Mouse (Mus musculus) cerebellum, adult 9-10 months (tissue): ENCODE measurements around the gene Btnl10.

ENCODE experiments used
- DNase-seq: peaks from one replicate; pipeline ENCODE4 v3.0.0; 2022

Gene Btnl10

DNA sequence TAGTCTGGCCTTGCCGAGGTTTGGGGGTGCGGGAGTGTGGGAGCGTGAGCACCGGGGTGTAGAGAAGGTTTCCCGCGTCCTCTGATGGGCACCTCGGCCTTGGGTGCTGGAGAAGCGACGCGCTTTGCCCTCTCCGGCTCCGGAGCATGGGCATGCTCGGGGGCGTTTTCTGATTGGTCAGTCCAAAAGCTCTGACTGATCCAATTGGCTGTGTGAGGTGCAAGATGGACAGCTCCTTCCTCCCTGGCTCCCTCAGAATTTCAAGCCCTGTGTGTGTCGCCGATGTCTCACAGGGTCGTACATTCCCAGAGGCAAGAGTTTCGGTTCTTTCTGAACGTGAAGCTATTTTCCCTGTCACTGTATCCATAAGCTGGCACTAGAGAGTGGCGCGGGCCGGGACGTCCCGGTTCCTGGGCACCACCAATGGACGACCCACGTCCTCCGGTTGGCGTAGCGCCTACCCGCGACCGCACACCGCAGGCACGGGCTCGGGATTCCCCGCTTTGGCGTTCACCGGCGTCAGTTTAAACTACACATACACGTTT, 42.3 kb downstream of the Btnl10 start:
- peak; percentile 95 for DNase-seq

DNA sequence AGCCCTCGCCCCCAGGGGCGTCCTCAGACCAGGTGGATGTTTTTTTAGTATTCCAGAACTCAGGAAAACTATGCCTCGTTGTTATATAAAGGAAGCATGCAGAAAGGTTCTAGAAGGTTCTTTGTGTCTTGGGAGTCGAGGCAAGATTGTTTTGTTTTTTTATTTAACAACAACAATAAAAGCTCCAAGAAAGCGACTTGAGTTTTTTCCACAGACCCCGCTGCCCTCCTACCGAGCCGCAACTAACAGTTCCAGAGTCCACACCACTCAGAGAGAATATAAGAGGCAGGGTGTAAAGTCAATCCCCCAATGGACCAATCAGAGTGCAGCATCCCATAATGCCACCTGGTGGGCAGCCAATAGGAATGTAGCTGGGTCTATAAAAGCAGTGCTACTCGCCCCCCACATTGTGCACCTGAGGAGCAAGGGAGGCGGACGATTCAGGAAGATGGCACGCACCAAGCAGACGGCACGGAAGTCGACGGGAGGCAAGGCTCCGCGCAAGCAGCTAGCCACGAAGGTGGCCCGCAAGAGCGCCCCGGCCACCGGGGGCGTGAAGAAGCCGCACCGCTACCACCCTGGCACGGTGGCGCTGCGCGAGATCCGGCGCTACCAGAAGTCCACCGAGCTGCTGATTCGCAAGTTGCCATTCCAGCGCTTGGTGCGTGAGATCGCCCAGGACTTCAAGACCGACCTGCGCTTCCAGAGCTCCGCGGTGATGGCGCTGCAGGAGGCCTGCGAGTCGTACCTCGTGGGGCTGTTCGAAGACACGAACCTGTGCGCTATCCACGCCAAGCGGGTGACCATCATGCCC, 43.9 kb downstream of the Btnl10 start:
- peak; percentile 54 for DNase-seq

DNA sequence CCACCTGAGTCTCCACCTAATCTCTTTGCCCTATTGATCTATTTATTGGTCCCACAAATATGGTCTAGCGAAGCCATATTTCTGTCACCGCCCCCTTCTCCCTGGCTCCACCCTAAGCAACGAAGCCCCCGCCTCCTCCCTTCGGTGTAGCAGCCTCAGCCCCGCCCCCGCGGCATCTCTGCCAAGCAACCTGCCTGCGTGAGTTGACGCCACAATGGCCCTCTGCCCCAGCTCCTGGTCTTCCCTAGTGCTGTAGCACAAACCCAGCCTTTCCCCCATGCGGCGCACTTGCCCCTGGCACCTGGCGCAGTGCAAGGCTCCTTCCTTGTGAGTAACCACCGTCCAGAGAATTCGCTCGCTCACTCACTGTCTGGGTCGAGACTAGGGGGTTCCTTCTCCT, 45.8 kb downstream of the Btnl10 start:
- DNase-seq: peak; percentile 65

DNA sequence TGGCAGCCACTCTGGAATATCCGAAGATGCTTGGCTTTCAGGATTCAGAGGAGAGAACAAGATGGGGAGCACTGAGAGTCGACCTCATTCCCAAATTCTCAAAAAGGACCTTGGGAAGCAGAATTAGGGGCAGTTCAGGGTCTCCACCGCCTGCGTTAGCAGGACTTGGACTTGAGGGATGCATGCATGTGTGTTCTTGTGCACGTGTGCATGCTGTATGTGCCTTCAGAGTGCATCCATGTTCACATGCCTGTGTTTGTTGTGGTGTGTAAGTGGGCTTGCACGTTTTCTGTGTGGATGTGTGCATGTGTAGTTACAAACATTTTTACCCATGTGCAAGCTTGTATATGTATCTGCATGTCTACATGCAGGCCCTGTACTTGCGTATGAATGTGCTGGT, 46.5 kb downstream of the Btnl10 start:
- no peak for DNase-seq

DNA sequence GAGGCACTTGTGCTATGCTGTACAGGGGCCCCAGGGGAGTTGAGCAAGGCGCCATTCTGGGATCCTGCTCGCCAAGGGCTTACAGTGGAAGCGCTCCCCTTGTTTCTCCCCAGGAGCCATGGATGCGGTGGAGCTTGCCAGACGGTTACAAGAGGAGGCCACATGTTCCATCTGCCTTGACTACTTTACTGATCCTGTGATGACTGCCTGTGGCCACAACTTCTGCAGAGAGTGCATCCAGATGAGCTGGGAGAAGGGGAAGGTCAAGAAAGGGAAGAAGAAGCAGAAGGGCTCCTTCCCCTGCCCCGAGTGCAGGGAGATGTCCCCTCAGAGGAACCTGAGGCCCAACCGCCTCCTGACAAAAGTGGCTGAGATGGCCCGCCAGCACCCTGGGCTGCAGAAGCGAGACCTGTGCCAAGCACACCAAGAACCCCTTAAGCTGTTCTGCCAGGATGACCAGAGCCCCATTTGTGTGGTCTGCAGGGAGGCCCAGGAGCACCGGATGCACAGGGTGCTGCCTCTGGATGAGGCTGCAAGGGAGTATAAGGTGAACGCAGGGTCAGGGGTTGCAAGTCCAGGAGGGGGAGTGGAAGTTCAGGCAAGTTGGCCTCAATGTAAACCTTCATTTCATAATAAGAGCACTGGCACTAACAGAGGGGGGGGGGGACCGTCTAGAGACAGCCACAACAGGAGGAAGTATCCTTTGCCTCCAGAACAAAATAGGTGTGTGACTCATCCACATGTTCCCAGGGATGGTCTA, 47.5 kb downstream of the Btnl10 start:
- no peak for DNase-seq

DNA sequence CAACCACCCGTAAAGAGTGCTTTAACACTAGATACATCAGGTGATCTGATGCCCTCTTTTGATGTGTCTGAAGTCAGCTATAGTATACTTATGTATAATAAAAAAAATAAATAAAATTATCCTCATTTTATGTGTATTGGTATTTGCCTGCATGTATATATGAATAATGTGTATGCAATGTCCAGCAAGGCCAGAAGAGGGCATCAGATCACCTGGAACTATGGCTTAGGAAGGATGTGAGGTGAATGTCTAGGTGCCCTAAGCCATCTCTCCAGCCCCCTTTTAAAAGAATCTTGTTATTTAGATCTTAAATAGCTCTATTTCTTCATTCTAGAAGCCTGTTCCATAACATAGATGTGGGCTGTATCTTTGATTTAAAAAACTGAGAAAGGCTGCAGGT, 49.6 kb downstream of the Btnl10 start:
- DNase-seq: peak; percentile 43

DNA sequence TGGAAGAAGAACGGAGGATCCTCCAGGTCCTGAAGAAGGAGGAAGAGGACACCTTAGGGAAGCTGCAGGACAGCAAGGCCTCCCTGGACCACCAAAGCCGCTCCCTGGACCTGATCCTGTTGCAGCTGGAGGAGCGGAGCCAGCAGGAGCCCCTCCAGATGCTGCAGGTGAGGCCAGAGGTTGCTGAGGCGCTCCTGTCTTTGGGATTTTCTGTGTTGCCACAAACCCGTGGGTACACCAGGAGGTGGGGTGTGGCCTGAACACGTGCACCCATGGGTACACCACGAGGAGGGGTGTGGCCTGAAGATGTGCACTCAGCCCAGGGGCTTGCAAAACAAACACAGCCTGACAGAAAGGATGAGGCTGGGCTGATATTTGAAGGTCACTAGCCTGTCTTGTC, 50.8 kb downstream of the Btnl10 start:
- DNase-seq: no peak

DNA sequence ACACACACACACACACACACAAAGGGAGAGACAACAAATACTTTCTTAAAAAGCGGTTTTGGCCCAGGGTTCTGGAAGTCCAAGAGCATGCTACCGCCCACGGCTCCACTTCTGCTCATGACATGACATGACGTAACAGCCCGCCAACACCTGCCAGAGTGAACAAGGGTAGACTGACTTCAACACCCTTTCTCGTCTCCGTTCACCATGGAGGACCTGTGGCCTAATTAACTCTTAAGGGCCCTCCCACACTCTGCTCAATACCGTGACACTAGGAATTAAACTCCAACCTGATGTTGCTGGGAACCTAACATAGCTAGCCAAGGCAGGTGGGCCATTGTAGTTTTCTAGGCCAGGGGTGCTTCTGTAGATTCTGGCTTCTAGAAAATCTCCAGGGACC, 51.3 kb downstream of the Btnl10 start:
- DNase-seq: no peak

DNA sequence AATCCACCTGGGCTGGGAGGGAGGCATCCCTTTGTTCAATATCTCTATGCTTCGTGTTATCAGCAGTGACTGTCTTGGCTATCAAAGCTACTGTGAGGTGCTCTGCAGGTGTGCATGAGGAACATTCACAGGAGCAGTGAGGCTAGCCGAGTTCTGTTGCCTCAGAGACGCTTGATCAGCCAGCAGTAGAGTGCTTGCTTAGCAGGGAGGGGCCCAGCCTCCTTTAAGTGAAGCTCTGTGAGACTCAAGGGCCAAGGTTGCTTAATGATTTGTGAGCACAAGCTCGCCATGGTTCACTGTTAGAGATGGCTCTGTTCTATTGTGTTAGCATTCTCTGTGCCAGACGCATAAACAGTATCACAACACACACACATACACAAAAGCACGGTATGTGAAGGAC, 52.0 kb downstream of the Btnl10 start:
- DNase-seq: no peak

DNA sequence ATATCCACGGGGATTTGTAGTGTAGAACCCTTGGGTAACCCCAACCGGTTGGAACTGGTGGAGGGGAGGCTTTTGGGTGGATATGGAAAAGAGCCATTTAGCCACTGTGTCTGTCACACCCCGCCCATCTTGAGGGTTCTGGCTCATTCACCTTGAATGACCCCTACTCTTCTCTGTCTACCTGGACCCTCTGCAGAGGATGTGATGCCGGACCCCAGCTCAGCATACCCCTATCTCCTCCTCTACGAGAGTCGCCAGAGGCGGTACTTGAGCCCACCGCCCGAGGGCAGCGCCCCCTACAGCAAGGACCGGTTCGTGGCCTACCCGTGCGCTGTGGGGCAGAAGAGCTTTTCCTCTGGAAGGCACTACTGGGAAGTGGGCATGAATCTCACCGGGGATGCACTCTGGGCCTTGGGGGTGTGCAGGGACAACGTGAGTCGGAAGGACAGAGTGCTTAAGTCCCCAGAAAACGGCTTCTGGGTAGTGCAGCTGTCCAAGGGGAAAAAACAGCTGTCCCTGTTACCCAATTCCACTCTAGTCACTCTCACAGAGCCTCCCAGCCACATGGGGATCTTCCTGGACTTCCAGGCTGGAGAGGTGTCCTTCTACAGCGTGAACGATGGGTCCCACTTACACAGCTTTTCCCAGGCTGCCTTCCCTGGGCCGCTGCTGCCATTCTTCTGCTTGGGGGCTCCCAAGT, 53.3 kb downstream of the Btnl10 start:
- no peak for DNase-seq

DNA sequence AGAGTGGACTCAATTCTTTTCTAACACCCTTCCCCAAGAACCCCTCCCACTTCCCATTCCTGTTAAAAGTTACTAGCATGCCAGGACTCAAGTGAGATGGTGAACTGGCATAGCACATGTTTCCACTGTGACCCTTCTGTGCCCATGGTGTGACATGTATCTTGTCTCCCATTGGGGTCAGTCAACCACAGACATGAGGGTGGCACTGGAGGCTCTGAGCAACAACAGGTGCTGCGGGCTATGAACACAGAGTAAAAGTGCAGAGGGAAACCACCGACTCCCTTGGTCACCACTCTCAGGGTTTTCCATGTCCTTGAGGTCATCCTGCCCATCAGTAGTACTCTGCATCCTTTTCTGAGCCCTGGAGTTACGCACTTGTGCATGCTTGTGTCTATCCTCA, 54.1 kb downstream of the Btnl10 start:
- DNase-seq: no peak

DNA sequence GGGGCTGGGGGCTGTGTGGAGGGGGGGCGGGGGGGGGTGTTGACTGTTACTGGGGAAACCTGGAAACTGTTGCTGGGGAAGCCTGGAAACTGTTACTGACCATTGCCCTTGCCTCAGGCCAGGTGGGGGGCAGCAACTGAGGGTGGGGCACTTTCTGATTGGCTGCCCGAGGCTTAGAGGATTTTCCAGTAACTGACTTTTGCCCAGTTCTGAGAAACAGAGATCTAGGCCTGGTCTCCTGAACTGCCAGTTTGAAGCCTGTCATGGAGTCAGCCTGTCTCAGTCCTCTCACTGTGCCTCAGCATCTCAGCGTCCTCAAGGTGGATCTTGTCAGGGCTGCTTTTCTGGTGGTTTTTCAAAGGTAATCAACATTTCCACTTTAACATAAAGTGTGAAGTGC, 56.7 kb downstream of the Btnl10 start:
- DNase-seq: no peak
